Comparison of ENCODE assay signal across 10 mouse cellular contexts in genomic region chr4:107121165-107121943, GRCm38 (mm10). TPM values are rescaled to one million over a fixed set of nuclear protein-coding genes. Genes with fewer than 3 reads are reported as not detected.
DNase-seq lines count a peak whose midpoint lies in the region; ATAC-seq and TF ChIP-seq lines count a peak whose summit lies in the region.
"Had no signal": no experiment of that assay in that cellular context is flagged by ENCODE, and none has a peak within 500 bp of the region (broad histone marks: within the 10 kb centered on the region; RNA-seq: fewer than 3 reads in every experiment).

No protein-coding gene starts in this region.

- no peaks in the 10 kb centered on the region for H3K36me3 ChIP-seq in kidney, embryonic 15.5 days
- H3K36me3 ChIP-seq in midbrain, embryonic 12.5 days = no peaks in the 10 kb centered on the region

- 0 out of 2 replicates have a peak overlapping the region, but pooled peaks have one; percentile 37 for H3K27ac ChIP-seq in kidney, embryonic 15.5 days
- H3K27ac ChIP-seq in midbrain, embryonic 12.5 days (replicated peaks) = peak overlapping the region; percentile 54

- no peak for TF ChIP-seq POLR2A in lung, adult 2 months (IDR thresholded peaks at IDR 0.05; ENCODE audit: borderline replicate concordance, extremely low read depth, low read depth, low read length)

- peak; percentile 64; the same call in 1 of the 2 replicates for ATAC-seq in kidney, embryonic 15.5 days (replicated peaks; ENCODE audit: low FRiP score)
- ATAC-seq in midbrain, embryonic 12.5 days (ENCODE audit: low FRiP score, low read depth) = peak; percentile 73

- no peaks in the 10 kb centered on the region for H3K9me3 ChIP-seq in kidney, embryonic 15.5 days (replicated peaks)
- no peaks in the 10 kb centered on the region for H3K9me3 ChIP-seq in midbrain, embryonic 12.5 days

- no peaks in the 10 kb centered on the region for H3K4me1 ChIP-seq in lung, adult 2 months (ENCODE audit: control insufficient read depth, insufficient read depth, low read length)
- H3K4me1 ChIP-seq in kidney, embryonic 15.5 days = peaks cover 20% of the 10 kb centered on the region; the same call in 1 of the 2 replicates
- H3K4me1 ChIP-seq in midbrain, embryonic 12.5 days = peaks cover 13% of the 10 kb centered on the region

- H3K9ac ChIP-seq in kidney, embryonic 15.5 days = no peak overlapping the region
- no peak overlapping the region for H3K9ac ChIP-seq in midbrain, embryonic 12.5 days (replicated peaks)

- DNase-seq in lung, adult 2 months = no peak
- DNase-seq in lung, postnatal 25 days (ENCODE audit: low spot score) = no peak
- peak; percentile 65 to 88 for DNase-seq in cerebellum, postnatal 14 days
- DNase-seq in heart, adult 18-20 months = peak; percentile 42
- no peak for DNase-seq in spleen, postnatal 4 days (ENCODE audit: low spot score in 2 of 2)
- no peak for DNase-seq in B cell, adult 2 months

- no peaks in the 10 kb centered on the region for H3K27me3 ChIP-seq in kidney, embryonic 15.5 days
- H3K27me3 ChIP-seq in midbrain, embryonic 12.5 days = peaks cover 4% of the 10 kb centered on the region

- TF ChIP-seq CTCF in lung, adult 2 months (IDR thresholded peaks at IDR 0.05; ENCODE audit: insufficient read depth, low read length) = peak; percentile 53

- 71% methylated on average over 12 of the region's 12 CpGs for WGBS in lung, adult 2 months
- WGBS in kidney, embryonic 15.5 days = 54% methylated on average over 12 of the region's 12 CpGs
- WGBS in midbrain, embryonic 12.5 days = 52% methylated on average over 12 of the region's 12 CpGs

- H3K4me2 ChIP-seq in kidney, embryonic 15.5 days = no peak overlapping the region
- H3K4me2 ChIP-seq in midbrain, embryonic 12.5 days (replicated peaks) = no peak overlapping the region

- no peak overlapping the region for H3K4me3 ChIP-seq in lung, adult 2 months (replicated peaks; ENCODE audit: extremely low read depth, low read depth, low read length)
- H3K4me3 ChIP-seq in kidney, embryonic 15.5 days (replicated peaks) = no peak overlapping the region
- H3K4me3 ChIP-seq in midbrain, embryonic 12.5 days = no peak overlapping the region

RNA-seq across cellular contexts. Expression of gene Cdcp2, which starts 24.7 kb away (rescaled TPM):
- polyA plus RNA-seq in lung, adult 2 months (2012; rRNA removed) = 0.07 TPM in 1 of 2 replicates, not detected in the other
- not detected for total RNA-seq in heart, adult 18-20 months (2021)
- 0.08 and 0.12 TPM in 2 replicates for polyA plus RNA-seq in kidney, embryonic 15.5 days (2015; fragmentation: Nextera tagmentation; extraction: Ambion mirVana)
- 0.06 and 0.09 TPM in 2 replicates for polyA plus RNA-seq in midbrain, embryonic 12.5 days (2016; fragmentation: Nextera tagmentation; extraction: Ambion mirVana)
- total RNA-seq: layer of hippocampus, postnatal 25 days had no signal
- polyA plus RNA-seq: testis, adult 2 months had no signal

RNA-seq across cellular contexts. Expression of gene Cyb5rl, which starts 54.6 kb away (rescaled TPM):
- polyA plus RNA-seq in lung, adult 2 months (2012; rRNA removed) = 6.8 and 11.0 TPM in 2 replicates
- 10 to 100 TPM; 25.7 to 26.1 TPM for total RNA-seq in heart, adult 18-20 months (2021)
- 11.1 and 12.1 TPM in 2 replicates for polyA plus RNA-seq in kidney, embryonic 15.5 days (2015; fragmentation: Nextera tagmentation; extraction: Ambion mirVana)
- 5.8 and 9.5 TPM in 2 replicates for polyA plus RNA-seq in midbrain, embryonic 12.5 days (2016; fragmentation: Nextera tagmentation; extraction: Ambion mirVana)

RNA-seq across cellular contexts. Expression of gene Mrpl37, which starts 54.7 kb away (rescaled TPM):
- 40.4 and 51.3 TPM in 2 replicates for polyA plus RNA-seq in lung, adult 2 months (2012; rRNA removed)
- total RNA-seq in heart, adult 18-20 months (2021) = 100 to 1,000 TPM in 1 of 2 experiments, 10 to 100 TPM in 1; 96.0 to 102 TPM
- 108 TPM in 2 replicates for polyA plus RNA-seq in kidney, embryonic 15.5 days (2015; fragmentation: Nextera tagmentation; extraction: Ambion mirVana)
- polyA plus RNA-seq in midbrain, embryonic 12.5 days (2016; fragmentation: Nextera tagmentation; extraction: Ambion mirVana) = 91.0 and 91.9 TPM in 2 replicates

RNA-seq across cellular contexts. Expression of gene Tmem59, which starts 56.8 kb away (rescaled TPM):
- polyA plus RNA-seq in lung, adult 2 months (2012; rRNA removed) = 321 and 330 TPM in 2 replicates
- 100 to 1,000 TPM; 139 to 147 TPM for total RNA-seq in heart, adult 18-20 months (2021)
- polyA plus RNA-seq in kidney, embryonic 15.5 days (2015; fragmentation: Nextera tagmentation; extraction: Ambion mirVana) = 455 and 483 TPM in 2 replicates
- 327 and 347 TPM in 2 replicates for polyA plus RNA-seq in midbrain, embryonic 12.5 days (2016; fragmentation: Nextera tagmentation; extraction: Ambion mirVana)

RNA-seq across cellular contexts. Expression of gene Tceanc2, which starts 57.6 kb away (rescaled TPM):
- 5.6 and 7.5 TPM in 2 replicates for polyA plus RNA-seq in lung, adult 2 months (2012; rRNA removed)
- 10 to 100 TPM; 13.5 to 15.4 TPM for total RNA-seq in heart, adult 18-20 months (2021)
- polyA plus RNA-seq in kidney, embryonic 15.5 days (2015; fragmentation: Nextera tagmentation; extraction: Ambion mirVana) = 26.9 and 32.1 TPM in 2 replicates
- 28.3 and 37.2 TPM in 2 replicates for polyA plus RNA-seq in midbrain, embryonic 12.5 days (2016; fragmentation: Nextera tagmentation; extraction: Ambion mirVana)

Comparison
In these comparisons a context has a peak if more than half of its experiments do, and no peak if none do; other contexts are left out.
1. DNase-seq: peak in cerebellum, postnatal 14 days (2 of 2) and heart, adult 18-20 months (2 of 2); none in lung, adult 2 months (single experiment), lung, postnatal 25 days (single experiment), spleen, postnatal 4 days (0 of 2) and B cell, adult 2 months (0 of 2).